In the genomic region with DNA sequence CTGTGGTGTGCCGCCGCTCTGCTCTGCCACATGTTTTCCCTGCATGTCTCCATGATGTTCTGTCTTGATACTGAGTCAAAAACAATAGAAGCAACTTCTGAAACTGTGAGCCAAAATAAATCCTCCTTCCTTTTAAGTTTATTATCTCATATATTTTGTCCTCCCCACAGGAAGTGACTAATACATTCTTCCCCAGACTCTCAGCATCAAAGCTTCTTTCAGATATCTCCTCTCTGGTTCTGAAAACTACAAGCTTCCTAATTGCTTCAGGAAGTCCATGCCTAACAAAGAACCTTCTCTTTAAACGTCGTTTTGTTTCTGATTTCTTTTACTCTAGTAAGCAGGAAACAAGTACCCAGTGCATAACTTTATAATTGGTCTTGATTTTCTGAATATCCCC, we compare ENCODE assay signal across 22 mouse cellular contexts. TPM values are rescaled to one million over a fixed set of nuclear protein-coding genes. Genes with fewer than 3 reads are reported as not detected.
A peak's percentile ranks its signal among the peaks of the same experiment; 100 is the strongest.
DNase-seq lines count a peak whose midpoint lies in the region; ATAC-seq and TF ChIP-seq lines count a peak whose summit lies in the region.
"Had no signal": no experiment of that assay in that cellular context is flagged by ENCODE, and none has a peak within 500 bp of the region (broad histone marks: within the 10 kb centered on the region; RNA-seq: fewer than 3 reads in every experiment).

No protein-coding gene starts in this region.

- no peaks in the 10 kb centered on the region for H3K79me3 ChIP-seq in C2C12 (ENCODE audit: low read depth)

- no peak for TF ChIP-seq CTCF in C2C12 (IDR thresholded peaks at IDR 0.05; ENCODE audit: control insufficient read depth, insufficient read depth, insufficient read length)

- H3K9ac ChIP-seq in kidney, embryonic 14.5 days (ENCODE audit: low read depth, low read length), result no peak overlapping the region
- H3K9ac ChIP-seq: forebrain, embryonic 13.5 days; heart, embryonic 13.5 days; hindbrain, embryonic 12.5 days; hindbrain, embryonic 15.5 days had no signal

- H3K36me3 ChIP-seq in megakaryocyte, embryonic 14.5 days (replicated peaks; ENCODE audit: low read length), result no peaks in the 10 kb centered on the region
- H3K36me3 ChIP-seq in C2C12 (ENCODE audit: control insufficient read depth, insufficient read depth), result no peaks in the 10 kb centered on the region
- no peaks in the 10 kb centered on the region for H3K36me3 ChIP-seq in kidney, embryonic 14.5 days (ENCODE audit: control insufficient read depth, insufficient read depth, low read length)
- H3K36me3 ChIP-seq: forebrain, embryonic 10.5 days; heart, embryonic 13.5 days; hindbrain, embryonic 12.5 days; hindbrain, embryonic 15.5 days had no signal

- H3K4me2 ChIP-seq in kidney, embryonic 14.5 days (replicated peaks; ENCODE audit: low read depth, low read length), result no peak overlapping the region
- H3K4me2 ChIP-seq: forebrain, embryonic 13.5 days; heart, embryonic 13.5 days; hindbrain, embryonic 12.5 days; hindbrain, embryonic 15.5 days had no signal

- no peak overlapping the region for H3K27ac ChIP-seq in kidney, embryonic 14.5 days (ENCODE audit: low read depth, low read length)
- H3K27ac ChIP-seq: forebrain, embryonic 10.5 days; forebrain, embryonic 13.5 days; heart, embryonic 13.5 days; hindbrain, embryonic 12.5 days; hindbrain, embryonic 15.5 days had no signal

- 41% methylated on average over 4 of the region's 4 CpGs for WGBS in kidney, embryonic 14.5 days

- peaks cover 17% of the 10 kb centered on the region for H3K27me3 ChIP-seq in megakaryocyte, embryonic 14.5 days (replicated peaks)
- no peaks in the 10 kb centered on the region for H3K27me3 ChIP-seq in C2C12 (ENCODE audit: control insufficient read depth, insufficient read depth, insufficient read length)
- no peaks in the 10 kb centered on the region for H3K27me3 ChIP-seq in kidney, embryonic 14.5 days (ENCODE audit: control insufficient read depth, insufficient read depth, low read length)
- H3K27me3 ChIP-seq: forebrain, embryonic 13.5 days; heart, embryonic 13.5 days; hindbrain, embryonic 12.5 days; hindbrain, embryonic 15.5 days had no signal

- peak; percentile 27 for DNase-seq in 3T3-L1 (ENCODE audit: low read depth, low spot score)
- DNase-seq in adrenal gland, postnatal 4 days (ENCODE audit: low spot score in 2 of 2), result no peak
- DNase-seq: adrenal gland, adult 2 months; adrenal gland, postnatal 14 days; cerebellum, adult 18-20 months; cerebellum, adult 9-10 months; cerebellum, postnatal 14 days; gastrocnemius, postnatal 10 days; heart, adult 18-20 months had no signal

- no peaks in the 10 kb centered on the region for H3K79me2 ChIP-seq in C2C12 (ENCODE audit: control insufficient read depth, insufficient read depth)

- no peaks in the 10 kb centered on the region for H3K4me1 ChIP-seq in megakaryocyte, embryonic 14.5 days
- H3K4me1 ChIP-seq in kidney, embryonic 14.5 days (ENCODE audit: control insufficient read depth, insufficient read depth, low read length), result no peaks in the 10 kb centered on the region
- H3K4me1 ChIP-seq: forebrain, embryonic 10.5 days; forebrain, embryonic 13.5 days; heart, embryonic 13.5 days; hindbrain, embryonic 12.5 days; hindbrain, embryonic 15.5 days had no signal

- no peak for ATAC-seq in megakaryocyte, adult 5-6 weeks (ENCODE audit: poor library complexity, severe bottlenecking)
- no peak for ATAC-seq in kidney, embryonic 14.5 days (ENCODE audit: low FRiP score, low TSS enrichment)
- ATAC-seq: forebrain, embryonic 13.5 days; forebrain, embryonic 16.5 days; intestine, postnatal 0 days had no signal

- no peak overlapping the region for H3ac ChIP-seq in C2C12 (ENCODE audit: control insufficient read depth, insufficient read length, low read depth)

- peaks cover 4% of the 10 kb centered on the region for H3K9me3 ChIP-seq in megakaryocyte, embryonic 14.5 days
- H3K9me3 ChIP-seq in kidney, embryonic 14.5 days (ENCODE audit: control insufficient read depth, low read length), result no peaks in the 10 kb centered on the region
- H3K9me3 ChIP-seq: forebrain, embryonic 10.5 days; forebrain, embryonic 13.5 days; heart, embryonic 13.5 days; hindbrain, embryonic 12.5 days; hindbrain, embryonic 15.5 days had no signal

- peak overlapping the region; percentile 38 for H3K4me3 ChIP-seq in megakaryocyte, embryonic 14.5 days (replicated peaks)
- H3K4me3 ChIP-seq in C2C12 (ENCODE audit: insufficient read depth, poor library complexity, severe bottlenecking), result no peak overlapping the region
- no peak overlapping the region for H3K4me3 ChIP-seq in kidney, embryonic 14.5 days (ENCODE audit: low read length)
- H3K4me3 ChIP-seq: forebrain, embryonic 10.5 days; forebrain, embryonic 13.5 days; heart, embryonic 13.5 days; hindbrain, embryonic 12.5 days; hindbrain, embryonic 15.5 days had no signal

TF ChIP-seq in C2C12, 6 proteins besides CTCF, POLR2A, EP300 and RAD21:
- TF ChIP-seq USF1 (IDR thresholded peaks at IDR 0.05; ENCODE audit: low read depth), result no peak
- TF ChIP-seq MAX (IDR thresholded peaks at IDR 0.05), result peak; percentile 81
TF ChIP-seq in C2C12: peak in this region for 1.

RNA-seq across cellular contexts. Expression of a gene that starts 6.4 kb away (rescaled TPM):
- polyA plus RNA-seq in megakaryocyte, embryonic 14.5 days (2012; ENCODE audit: insufficient read depth, low replicate concordance), result not detected in 2 replicates
- not detected in 2 replicates for total RNA-seq in megakaryocyte, adult 5-6 weeks (2015)
- total RNA-seq in megakaryocyte, adult 5-6 weeks (2017), result not detected in 2 replicates
- polyA plus RNA-seq in C2C12 (2012; fragmentation: generic; extraction: Trizol), result not detected
- 1 to 10 TPM; 4.3 TPM for total RNA-seq in adrenal gland, postnatal 4 days (2021)
- polyA plus RNA-seq in kidney, embryonic 14.5 days (2014; fragmentation: Nextera tagmentation; extraction: Ambion mirVana), result 0.16 and 0.21 TPM in 2 replicates
- total RNA-seq: gastrocnemius, adult 18-20 months; heart, adult 18-20 months; heart, postnatal 25 days had no signal
- polyA plus RNA-seq: adrenal gland, adult 2 months; hindbrain, embryonic 15.5 days had no signal
